Mouse (Mus musculus) lung, embryonic 15.5 days (tissue): ENCODE measurements around the gene Nanos1. TPM values are rescaled to one million over a fixed set of nuclear protein-coding genes. Genes with fewer than 3 reads are reported as not detected.

Source experiments
- ATAC-seq: fragments of 200-750 bp; cut with Nextera tagmentation; 2 replicates; pipeline ENCODE4 v1.8.0; 2017; ENCODE audit warnings: moderate number of reproducible peaks, borderline replicate concordance; ENCODE audit not compliant: low FRiP score, low TSS enrichment; ENCODE audit errors: extremely low read depth
- H3K27ac ChIP-seq: fragments of 300-500 bp; sonication (generic); 2 replicates; pipeline ENCODE4 v1.5.1; 2015; ENCODE audit warnings: moderate library complexity, mild to moderate bottlenecking, inconsistent platforms
- H3K27me3 ChIP-seq: fragments of 300-500 bp; sonication (generic); 2 replicates; pipeline ENCODE4 v1.6.1; 2015; ENCODE audit warnings: inconsistent platforms
- H3K36me3 ChIP-seq: fragments of 300-500 bp; sonication (generic); 2 replicates; pipeline ENCODE4 v1.6.1; 2015; ENCODE audit warnings: inconsistent platforms
- H3K4me1 ChIP-seq: fragments of 300-500 bp; sonication (generic); 2 replicates; pipeline ENCODE4 v1.6.1; 2015; ENCODE audit warnings: inconsistent platforms
- H3K4me2 ChIP-seq: fragments of 300-500 bp; sonication (generic); 2 replicates; pipeline ENCODE4 v1.6.1; 2015; ENCODE audit warnings: inconsistent platforms, mild to moderate bottlenecking, moderate library complexity
- H3K4me3 ChIP-seq: fragments of 300-500 bp; sonication (generic); 2 replicates; pipeline ENCODE4 v1.5.1; 2015; ENCODE audit warnings: mild to moderate bottlenecking, inconsistent platforms
- H3K9ac ChIP-seq: fragments of 300-500 bp; sonication (generic); 2 replicates; pipeline ENCODE4 v1.6.1; 2015; ENCODE audit warnings: inconsistent platforms
- H3K9me3 ChIP-seq: fragments of 300-500 bp; sonication (generic); 2 replicates; pipeline ENCODE4 v1.6.1; 2016; ENCODE audit warnings: inconsistent platforms
- WGBS: fragments of 180-500 bp; shearing (Covaris S2); methylation state at CpG from one replicate; pipeline ENCODE4 v1.1.7; 2015; 5-methylcytosine and 5-hydroxymethylcytosine counted together
- polyA plus RNA-seq: library from polyadenylated mRNA; unstranded; fragments of >200 nt; fragmentation: Nextera tagmentation; extraction: Ambion mirVana; gene quantifications from 2 replicates; pipeline ENCODE4 v1.2.1, GENCODE M21; 2015

Nanos1 gene
- polyA plus RNA-seq: 1.4 and 1.6 TPM in 2 replicates

- Histone ChIP-seq H3K4me2 (peak within 1 kb of the TSS; percentile 96), H3K27me3 (no peaks in the 10 kb centered on the region; the same call in 1 of the 2 replicates), H3K9me3 (no peaks in the 10 kb centered on the region), H3K4me1 (peaks cover 16% of the 10 kb centered on the region), H3K4me3 (peak within 1 kb of the TSS; percentile 71), H3K36me3 (peaks cover 7% of the 10 kb centered on the region), H3K27ac (peak within 1 kb of the TSS; percentile 26), H3K9ac (peak within 1 kb of the TSS; percentile 58)
- ATAC-seq: peak; percentile 95
- under 1% methylated on average over 46 of the region's 58 CpGs for WGBS
Measured at GRCm38 (mm10) chr19:60755438-60756191, at the start of gene Nanos1. Gene Nanos1 (plus strand): TSS chr19:60755987.

- no peaks in the 10 kb centered on the region for H3K27me3 ChIP-seq
- ATAC-seq: peak; percentile 52
- no peak overlapping the region for H3K27ac ChIP-seq
- H3K9me3 ChIP-seq: no peaks in the 10 kb centered on the region
- WGBS: 65% methylated on average over 4 of the region's 4 CpGs
- no peak overlapping the region for H3K4me2 ChIP-seq
- H3K9ac ChIP-seq: no peak overlapping the region
- no peaks in the 10 kb centered on the region for H3K4me1 ChIP-seq
- H3K36me3 ChIP-seq: no peaks in the 10 kb centered on the region
- no peak overlapping the region for H3K4me3 ChIP-seq
Measured at GRCm38 (mm10) chr19:60709193-60709900, 46.4 kb upstream of the Nanos1 start.

GRCm38 (mm10) chr19:60710196-60710595 lies 45.6 kb upstream of the Nanos1 start:
- Histone ChIP-seq H3K9me3 (no peaks in the 10 kb centered on the region), H3K27me3 (no peaks in the 10 kb centered on the region), H3K36me3 (no peaks in the 10 kb centered on the region), H3K4me2 (no peak overlapping the region), H3K4me3 (no peak overlapping the region), H3K27ac (no peak overlapping the region), H3K9ac (no peak overlapping the region), H3K4me1 (no peaks in the 10 kb centered on the region)
- ATAC-seq: no peak
- 27% methylated on average over 3 of the region's 3 CpGs for WGBS

- Histone ChIP-seq H3K4me1 (no peaks in the 10 kb centered on the region), H3K27me3 (no peaks in the 10 kb centered on the region), H3K4me3 (no peak overlapping the region), H3K4me2 (no peak overlapping the region), H3K9ac (no peak overlapping the region), H3K36me3 (no peaks in the 10 kb centered on the region), H3K9me3 (no peaks in the 10 kb centered on the region), H3K27ac (no peak overlapping the region)
- WGBS: 77% methylated on average over 2 of the region's 2 CpGs
- no peak for ATAC-seq
Measured at GRCm38 (mm10) chr19:60712577-60712976, 43.2 kb upstream of the Nanos1 start.

GRCm38 (mm10) chr19:60716381-60716780 lies 39.4 kb upstream of the Nanos1 start:
- no peak overlapping the region for H3K4me3 ChIP-seq
- no peaks in the 10 kb centered on the region for H3K9me3 ChIP-seq
- no peak overlapping the region for H3K4me2 ChIP-seq
- no peaks in the 10 kb centered on the region for H3K4me1 ChIP-seq
- no peaks in the 10 kb centered on the region for H3K27me3 ChIP-seq
- H3K36me3 ChIP-seq: no peaks in the 10 kb centered on the region
- no peak overlapping the region for H3K27ac ChIP-seq
- WGBS: 86% methylated on average over 2 of the region's 2 CpGs
- ATAC-seq: no peak
- no peak overlapping the region for H3K9ac ChIP-seq

- Histone ChIP-seq H3K27me3 (no peaks in the 10 kb centered on the region), H3K4me2 (no peak overlapping the region), H3K4me3 (no peak overlapping the region)
Measured at GRCm38 (mm10) chr19:60730281-60730852, 25.4 kb upstream of the Nanos1 start.

GRCm38 (mm10) chr19:60731299-60731698 lies 24.5 kb upstream of the Nanos1 start:
- Histone ChIP-seq H3K4me3 (no peak overlapping the region), H3K9me3 (no peaks in the 10 kb centered on the region), H3K27ac (no peak overlapping the region), H3K36me3 (no peaks in the 10 kb centered on the region), H3K4me1 (no peaks in the 10 kb centered on the region), H3K27me3 (no peaks in the 10 kb centered on the region), H3K4me2 (no peak overlapping the region), H3K9ac (no peak overlapping the region)
- WGBS: 64% methylated on average over 1 of the region's 1 CpGs
- no peak for ATAC-seq

More at GRCm38 (mm10) chr19:60730281-60730852, 25.4 kb upstream of the Nanos1 start:
- no peaks in the 10 kb centered on the region for H3K4me1 ChIP-seq
- H3K9me3 ChIP-seq: no peaks in the 10 kb centered on the region
- WGBS: 43% methylated on average over 2 of the region's 2 CpGs
- peak; percentile 42; the same call in 1 of the 2 replicates for ATAC-seq
- no peak overlapping the region for H3K9ac ChIP-seq
- H3K36me3 ChIP-seq: no peaks in the 10 kb centered on the region
- no peak overlapping the region for H3K27ac ChIP-seq

- no peak for ATAC-seq
- no peaks in the 10 kb centered on the region for H3K4me1 ChIP-seq
- no peak overlapping the region for H3K27ac ChIP-seq
- no peak overlapping the region for H3K4me2 ChIP-seq
- no peak overlapping the region for H3K9ac ChIP-seq
- no peaks in the 10 kb centered on the region for H3K9me3 ChIP-seq
- no peaks in the 10 kb centered on the region for H3K36me3 ChIP-seq
- no peak overlapping the region for H3K4me3 ChIP-seq
- H3K27me3 ChIP-seq: no peaks in the 10 kb centered on the region
- 72% methylated on average over 1 of the region's 1 CpGs for WGBS
Measured at GRCm38 (mm10) chr19:60731966-60732365, 23.8 kb upstream of the Nanos1 start.

GRCm38 (mm10) chr19:60740560-60740959 lies 15.2 kb upstream of the Nanos1 start:
- Histone ChIP-seq H3K9me3 (no peaks in the 10 kb centered on the region), H3K36me3 (no peaks in the 10 kb centered on the region), H3K4me1 (no peaks in the 10 kb centered on the region), H3K9ac (no peak overlapping the region), H3K27me3 (no peaks in the 10 kb centered on the region), H3K27ac (no peak overlapping the region), H3K4me3 (no peak overlapping the region), H3K4me2 (no peak overlapping the region)
- ATAC-seq: no peak
- WGBS: 42% methylated on average over 1 of the region's 1 CpGs

GRCm38 (mm10) chr19:60743767-60744547 lies 11.8 kb upstream of the Nanos1 start:
- H3K27me3 ChIP-seq: no peaks in the 10 kb centered on the region
- 55% methylated on average over 5 of the region's 5 CpGs for WGBS
- ATAC-seq: no peak

GRCm38 (mm10) chr19:60747801-60748200 lies 8.0 kb upstream of the Nanos1 start:
- no peak overlapping the region for H3K27ac ChIP-seq
- H3K4me1 ChIP-seq: no peaks in the 10 kb centered on the region
- no peak for ATAC-seq
- H3K4me3 ChIP-seq: no peak overlapping the region
- no peak overlapping the region for H3K4me2 ChIP-seq
- no peak overlapping the region for H3K9ac ChIP-seq
- WGBS: 78% methylated on average over 1 of the region's 1 CpGs
- no peaks in the 10 kb centered on the region for H3K9me3 ChIP-seq
- H3K27me3 ChIP-seq: no peaks in the 10 kb centered on the region
- H3K36me3 ChIP-seq: no peaks in the 10 kb centered on the region

More at GRCm38 (mm10) chr19:60743767-60744547, 11.8 kb upstream of the Nanos1 start:
- Histone ChIP-seq H3K36me3 (no peaks in the 10 kb centered on the region), H3K9me3 (no peaks in the 10 kb centered on the region), H3K4me1 (no peaks in the 10 kb centered on the region), H3K4me3 (no peak overlapping the region), H3K4me2 (no peak overlapping the region), H3K27ac (no peak overlapping the region), H3K9ac (no peak overlapping the region)
